Mouse (Mus musculus): Measurements from ENCODE around the gene 9530077C05Rik. TPM values are rescaled to one million over a fixed set of nuclear protein-coding genes. Genes with fewer than 3 reads are reported as not detected.
"Not testable (repeated sequence)": the region's sequence is repeated elsewhere in the genome, so short reads cannot be mapped to it uniquely, and the experiment has no call there.

Gene 9530077C05Rik
- total RNA-seq (2021) (10 to 100 TPM in 1 of 2 experiments, 1 to 10 TPM in 1; 3.7 to 11.9 TPM), polyA plus RNA-seq (2012; rRNA removed) (1.2 and 1.3 TPM in 2 replicates)
- long read RNA-seq, transcript 9530077C05Rik-201 (7 exons, 2,223 nt): major isoform, 6 of 15 reads
- long read RNA-seq, partial matches to known transcripts: 3 of 15 reads
- long read RNA-seq, other reads (novel, unspliced or antisense): 6 of 15 reads

DNA sequence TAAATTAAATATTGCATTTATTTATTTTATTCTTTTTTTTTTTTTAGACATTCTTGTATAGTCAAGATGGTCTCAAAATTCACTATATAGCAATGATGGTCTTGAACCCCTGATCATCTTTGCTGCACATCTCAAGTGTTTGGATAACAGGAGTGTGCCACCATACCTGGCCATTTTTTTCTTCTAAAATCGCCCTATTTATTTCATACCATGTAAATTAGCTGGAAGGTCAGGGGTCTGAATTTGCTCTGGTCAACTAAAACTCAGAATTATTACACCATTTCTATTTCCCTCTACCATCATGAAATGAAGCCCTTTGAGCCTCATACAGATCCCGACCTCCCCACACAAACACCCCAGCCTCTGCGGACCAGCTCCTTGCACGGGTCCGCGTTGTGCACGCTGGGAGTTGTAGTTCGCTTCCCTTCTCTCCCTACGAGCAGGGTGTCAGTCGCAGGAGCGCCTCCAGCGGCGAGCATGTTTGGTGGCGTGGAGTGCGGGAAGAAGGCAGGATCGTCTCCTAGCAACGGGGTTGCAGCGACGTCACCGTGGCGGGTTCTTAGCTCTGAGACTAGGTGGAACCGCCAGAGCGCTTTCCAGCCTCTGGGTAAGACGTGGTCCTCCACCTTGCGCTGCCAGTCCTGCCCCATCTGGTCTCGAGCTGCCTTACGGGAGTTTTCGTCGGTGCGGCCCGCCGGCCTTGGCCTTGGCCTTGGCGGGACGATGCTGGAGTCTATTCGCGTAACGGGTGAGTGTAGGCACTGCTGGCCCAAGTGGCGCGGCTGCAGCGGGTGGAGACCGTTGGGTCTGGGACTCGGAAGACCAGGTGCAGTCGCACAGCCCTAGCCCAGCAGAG, at the start of gene 9530077C05Rik:
TSS of gene 9530077C05Rik (plus strand) at position 512 of the 856 bp plus-strand sequence.
- peak; percentile 97 for DNase-seq

GRCm38 (mm10) chr9:22366221-22366620, 45.1 kb upstream of the 9530077C05Rik start:
- DNase-seq: no peak

DNA sequence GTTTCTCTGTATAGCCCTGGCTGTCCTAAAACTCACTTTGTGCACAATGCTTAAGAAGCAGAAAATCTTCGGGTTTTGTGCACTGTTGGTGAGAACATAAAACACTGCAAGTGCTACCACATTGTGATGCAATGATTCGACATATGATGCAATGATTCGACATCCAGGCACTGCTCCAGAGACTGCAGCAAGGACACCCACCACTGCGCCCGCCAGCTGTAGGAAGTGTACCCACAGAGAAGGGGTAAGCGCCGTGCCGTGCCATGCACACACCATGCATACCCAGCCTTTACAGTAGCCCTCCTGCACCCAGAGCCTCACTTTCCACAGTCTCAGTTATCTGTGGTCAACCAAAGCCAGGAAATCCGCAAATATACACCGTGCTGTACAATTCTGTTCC, 44.7 kb upstream of the 9530077C05Rik start:
- DNase-seq: peak; percentile 61

DNA sequence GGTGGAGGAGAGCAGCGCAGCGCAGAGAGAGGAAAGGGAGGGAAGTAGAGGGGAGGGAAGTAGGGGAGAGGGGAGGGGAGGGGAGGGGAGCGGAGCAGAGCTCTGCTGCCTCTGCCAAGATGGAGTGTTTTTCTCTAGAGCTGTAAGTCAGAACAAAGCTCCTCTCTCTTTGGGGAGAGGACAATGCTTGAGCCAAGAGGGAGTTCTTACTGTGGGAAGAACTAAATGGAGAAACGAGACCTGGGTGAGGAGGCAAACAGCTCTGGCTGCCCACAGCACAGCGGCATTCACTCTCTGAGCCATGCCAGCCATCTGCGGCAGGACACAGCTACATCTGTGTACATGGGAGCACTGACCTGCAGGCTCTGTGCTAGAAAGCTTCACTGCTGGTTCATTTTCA, 43.3 kb upstream of the 9530077C05Rik start:
- no peak for DNase-seq

GRCm38 (mm10) chr9:22372760-22373159, 38.6 kb upstream of the 9530077C05Rik start:
- DNase-seq: no peak

DNA sequence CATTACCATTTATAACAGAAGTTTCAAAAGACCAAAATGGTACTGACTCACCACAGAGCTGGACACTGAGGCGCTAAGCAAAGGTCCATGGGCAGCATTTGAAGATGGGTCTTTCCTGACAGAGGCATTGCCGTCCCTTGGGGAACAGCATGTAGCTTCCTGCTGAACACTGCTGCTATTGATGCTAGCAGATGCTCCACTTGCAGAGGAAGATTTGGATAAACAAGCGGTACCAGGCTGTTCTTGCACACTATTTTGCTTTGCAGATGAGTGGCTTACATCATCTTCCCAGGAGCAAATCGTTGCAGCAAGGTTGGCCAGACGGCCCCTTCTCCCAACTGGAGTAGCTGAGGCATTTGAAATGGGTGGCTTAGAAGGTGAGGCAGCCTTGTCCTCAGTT, 35.2 kb upstream of the 9530077C05Rik start:
- DNase-seq: no peak

DNA sequence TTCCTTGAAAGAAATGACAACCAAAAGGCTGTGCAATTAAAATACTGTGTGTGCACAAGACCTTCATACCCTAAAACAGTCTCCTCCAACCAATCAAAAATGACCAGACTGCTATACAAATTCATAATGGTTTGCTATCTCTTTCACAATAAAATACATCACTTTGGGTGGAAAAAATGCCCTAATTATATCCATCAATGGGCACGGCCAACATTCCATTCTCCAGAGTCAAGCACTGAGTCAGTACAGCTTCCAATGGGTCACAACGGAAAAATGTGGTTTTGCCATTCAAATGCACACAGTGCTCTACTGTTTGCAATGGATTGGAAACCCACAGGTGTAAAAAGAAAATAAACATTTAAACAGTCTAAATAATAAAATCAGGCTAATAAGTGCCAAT, 25.4 kb upstream of the 9530077C05Rik start:
- peak; percentile 40 for DNase-seq

DNA sequence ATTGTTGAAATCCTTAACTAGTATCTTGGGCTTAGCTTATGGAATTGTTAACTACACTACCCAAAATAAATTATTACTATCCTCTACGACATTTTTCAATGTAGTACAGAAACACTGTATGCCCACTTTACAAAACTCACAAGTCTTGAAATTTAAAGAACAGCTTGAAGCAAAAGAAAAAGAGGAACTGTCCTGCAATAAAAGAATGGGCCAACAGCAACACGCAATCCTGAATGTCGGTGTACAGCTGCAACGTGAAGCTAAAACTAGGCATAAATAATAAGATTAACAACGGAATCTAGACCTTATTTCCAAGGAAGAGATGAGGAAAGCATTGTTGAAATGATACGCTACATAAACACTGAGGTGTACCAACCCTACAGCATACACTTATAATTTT, 23.4 kb upstream of the 9530077C05Rik start:
- no peak for DNase-seq

GRCm38 (mm10) chr9:22388401-22388980, 22.8 kb upstream of the 9530077C05Rik start:
- no peak for DNase-seq

DNA sequence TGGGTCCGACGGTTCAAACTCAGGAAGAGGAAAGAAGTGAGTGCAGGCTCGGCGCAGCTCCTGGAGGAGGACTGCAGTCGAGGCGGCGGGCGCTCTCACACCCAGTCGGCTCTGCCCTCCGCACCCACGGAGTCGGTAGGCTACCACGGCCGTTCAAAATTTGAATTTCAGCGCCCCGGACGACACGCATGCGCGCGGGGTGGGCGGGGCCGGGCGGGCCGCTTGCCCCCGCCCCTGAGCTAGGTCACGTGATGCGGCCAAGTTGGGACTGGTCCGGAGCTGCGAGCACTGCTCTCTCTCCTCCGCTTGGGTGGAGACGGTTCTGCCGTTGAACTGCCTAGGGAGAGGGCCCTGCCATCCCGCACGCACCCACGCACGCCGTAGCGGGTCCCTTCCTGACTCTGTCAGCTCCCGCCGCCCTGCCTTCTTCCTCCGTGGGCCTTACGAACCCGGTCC, 22.3 kb upstream of the 9530077C05Rik start, which contains the start of gene Anln:
TSS of gene Anln (minus strand) at position 168 of the 456 bp plus-strand sequence.
- DNase-seq: peak; percentile 95

- DNase-seq: no peak
Observed at GRCm38 (mm10) chr9:22389736-22390245, 21.5 kb upstream of the 9530077C05Rik start.

DNA sequence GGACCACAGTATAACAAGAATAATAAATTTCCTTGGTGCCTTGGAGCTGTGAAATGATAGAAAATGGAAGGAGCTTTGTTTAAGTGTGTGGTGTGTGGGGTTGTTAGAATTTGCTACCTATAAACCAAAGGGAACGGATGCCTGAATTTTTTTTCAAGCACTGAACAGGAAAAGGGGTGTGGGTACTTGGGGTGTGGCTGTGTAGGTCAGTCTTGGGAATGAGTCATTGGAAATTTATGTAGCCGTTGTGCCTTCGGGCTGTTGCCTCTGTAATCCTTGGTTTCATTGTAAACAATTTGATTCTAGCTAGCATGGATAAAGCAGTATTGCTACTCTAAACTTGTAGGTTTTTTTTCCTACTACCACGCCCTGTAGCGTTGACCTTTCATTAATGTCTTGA, 20.9 kb upstream of the 9530077C05Rik start:
- no peak for DNase-seq

DNA sequence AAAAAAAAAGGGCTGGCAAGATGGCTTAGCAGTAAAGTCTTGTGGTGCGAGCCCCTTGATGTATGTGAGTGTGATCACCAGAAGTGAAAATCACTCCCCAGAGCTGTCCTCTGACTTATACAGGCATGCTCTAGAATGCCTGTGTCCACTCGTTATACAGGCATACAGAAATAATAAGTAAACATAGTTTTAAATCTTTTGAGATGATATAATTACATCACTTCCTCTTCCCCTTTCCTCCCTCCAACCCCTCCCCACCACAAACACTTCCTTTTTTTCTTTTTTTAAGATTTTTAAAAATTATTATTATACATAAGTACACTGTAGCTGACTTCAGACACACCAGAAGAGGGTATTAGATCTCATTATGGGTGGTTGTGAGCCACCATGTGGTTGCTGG, 16.6 kb upstream of the 9530077C05Rik start:
- no peak for DNase-seq

GRCm38 (mm10) chr9:22399021-22399420, 12.3 kb upstream of the 9530077C05Rik start:
- DNase-seq: no peak

GRCm38 (mm10) chr9:22402001-22402400, 9.3 kb upstream of the 9530077C05Rik start:
- no peak for DNase-seq

- no peak for DNase-seq
Observed at GRCm38 (mm10) chr9:22402976-22403375, 8.3 kb upstream of the 9530077C05Rik start.

DNA sequence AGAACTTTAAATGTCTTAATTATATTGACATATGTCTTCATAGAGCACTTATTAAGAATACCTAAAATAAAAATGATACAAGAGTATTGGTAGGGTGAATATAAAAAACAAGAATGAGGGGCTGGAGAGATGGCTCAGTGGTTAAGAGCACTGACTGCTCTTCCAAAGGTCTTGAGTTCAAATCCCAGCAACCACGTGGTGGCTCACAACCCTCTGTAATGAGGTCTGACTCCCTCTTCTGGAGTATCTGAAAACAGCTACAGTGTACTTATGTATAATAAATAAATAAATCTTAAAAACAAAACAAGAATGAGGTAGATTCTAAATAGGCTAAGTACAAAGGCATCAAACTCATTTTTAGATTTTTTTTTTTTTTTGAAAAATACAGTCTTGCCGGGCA, 7.8 kb upstream of the 9530077C05Rik start:
- DNase-seq: not testable (repeated sequence)

DNA sequence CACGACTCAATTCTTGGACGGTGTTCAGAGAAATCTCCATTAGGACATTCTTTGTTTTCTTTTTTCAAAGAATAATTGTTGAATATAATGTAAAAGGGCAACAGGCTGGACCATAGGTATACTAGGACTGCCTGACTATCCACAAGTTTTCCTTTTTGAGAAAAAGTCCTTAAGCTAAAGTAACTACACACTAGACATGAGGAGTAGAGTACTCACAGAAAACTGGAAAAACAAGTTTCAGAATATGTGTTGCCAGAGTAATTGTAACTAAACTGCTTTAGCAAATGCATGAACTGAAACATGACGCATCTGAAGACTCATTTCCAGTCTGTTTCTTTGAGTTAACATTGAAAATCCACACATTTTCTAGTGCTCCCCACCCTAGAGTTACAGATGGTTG, 5.9 kb upstream of the 9530077C05Rik start:
- no peak for DNase-seq

GRCm38 (mm10) chr9:22407633-22408032, 3.7 kb upstream of the 9530077C05Rik start:
- not testable (repeated sequence) for DNase-seq

GRCm38 (mm10) chr9:22408344-22408743, 3.0 kb upstream of the 9530077C05Rik start:
- not testable (repeated sequence) for DNase-seq

DNA sequence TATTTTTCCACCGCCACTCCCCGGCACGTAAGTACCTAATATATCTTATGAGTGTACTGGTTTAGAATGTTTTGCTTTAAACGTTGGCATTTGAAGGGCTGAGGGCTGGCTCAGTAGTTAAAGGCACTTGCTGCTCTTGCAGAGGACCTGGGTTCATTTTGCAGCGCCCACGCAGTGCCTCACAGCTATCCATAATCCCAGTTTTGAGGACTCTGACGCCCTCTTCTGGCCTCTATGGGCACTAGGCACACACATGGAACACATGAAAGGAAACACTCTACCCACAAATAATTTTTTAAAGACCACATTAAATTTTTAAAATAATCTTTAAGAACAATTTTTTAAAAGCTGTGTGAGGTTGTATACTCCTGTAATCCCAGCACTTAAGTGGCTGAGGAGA, 1.8 kb upstream of the 9530077C05Rik start:
- no peak for DNase-seq

DNA sequence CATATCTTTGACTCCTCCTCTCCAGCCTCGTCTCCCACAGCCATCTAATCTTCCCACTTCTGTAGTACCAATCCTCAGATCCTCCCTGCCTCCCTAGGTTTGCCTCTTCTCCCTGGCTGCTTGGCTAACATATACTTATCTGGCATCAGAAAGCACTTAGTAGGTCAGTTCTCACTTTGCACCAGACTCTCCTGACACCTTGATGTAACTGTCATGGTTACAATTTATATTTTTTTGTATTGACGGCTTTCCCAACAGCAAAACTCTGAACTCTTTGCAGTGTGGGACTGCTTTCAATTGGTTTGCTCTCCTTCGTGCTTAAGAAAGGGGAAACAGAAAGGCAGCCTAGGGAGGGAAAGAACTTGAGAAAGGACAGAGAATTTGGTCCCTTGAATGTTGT, 4.9 kb downstream of the 9530077C05Rik start:
- DNase-seq: no peak

DNA sequence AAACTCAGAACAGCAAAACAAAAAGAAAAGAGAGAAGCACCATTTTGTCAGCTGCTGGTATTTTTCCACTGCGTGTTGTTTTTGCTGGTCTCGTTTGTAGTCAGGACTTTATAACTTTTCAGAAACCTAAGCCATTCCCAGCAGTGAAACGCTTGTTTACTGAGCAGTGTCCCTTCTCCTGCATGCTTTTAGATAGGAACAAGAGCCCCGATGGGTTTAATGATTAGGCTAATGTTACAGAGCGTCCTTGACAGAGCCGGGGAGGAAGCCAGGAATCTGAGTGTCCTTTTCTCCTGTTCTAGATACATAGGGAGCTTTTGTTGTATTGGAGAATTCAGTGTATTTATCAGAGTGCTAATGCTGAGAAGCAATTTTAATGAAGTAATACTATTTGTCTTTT, 6.2 kb downstream of the 9530077C05Rik start:
- DNase-seq: peak; percentile 41
